Mouse (Mus musculus): ENCODE results near the gene Efcab8.

- TF ChIP-seq POLR2A (IDR thresholded peaks at IDR 0.05; ENCODE audit: control insufficient read depth in 1 of 2, insufficient read depth in 1 of 2, low read depth in 1 of 2, low read length in 2 of 2, poor library complexity in 1 of 2) (no peak), TCF12 (IDR thresholded peaks at IDR 0.05; ENCODE audit: low read depth, low read length) (no peak), CTCF (IDR thresholded peaks at IDR 0.05 in 2 of 3, conservative IDR thresholded peaks at IDR 0.05 in 1 of 3; ENCODE audit: control insufficient read depth in 1 of 3, insufficient read depth in 1 of 3, low read depth in 2 of 3, low read length in 3 of 3, poor library complexity in 1 of 3, severe bottlenecking in 1 of 3) (no peak), ZKSCAN1 (IDR thresholded peaks at IDR 0.05; ENCODE audit: low read depth, low read length) (no peak), RAD21 (IDR thresholded peaks at IDR 0.05; ENCODE audit: low read depth, low read length) (no peak), ZC3H11A (IDR thresholded peaks at IDR 0.05; ENCODE audit: low read depth, low read length) (no peak), ZNF384 (IDR thresholded peaks at IDR 0.05; ENCODE audit: low read depth, low read length) (no peak), POLR2AphosphoS5 (IDR thresholded peaks at IDR 0.05; ENCODE audit: borderline replicate concordance, low read depth, low read length) (no peak), E2F4 (IDR thresholded peaks at IDR 0.05; ENCODE audit: borderline replicate concordance, low read depth, low read length) (no peak)
Observed at GRCm38 (mm10) chr2:153775472-153775871, 4.3 kb upstream of the Efcab8 start.

Data from MEL (cell line).